Mouse (Mus musculus) erythroblast, embryonic 14.5 days (primary cell): ENCODE data around the gene Cntn5.

Experiments used
- GATA1 ChIP-seq: IDR thresholded peaks from 2 replicates; pipeline ENCODE4 v1.6.1; 2012; ENCODE audit warnings: low read length, inconsistent platforms, mixed read lengths
- TAL1 ChIP-seq: IDR thresholded peaks from 3 replicates; pipeline ENCODE4 v1.6.1; 2012; ENCODE audit warnings: low read length, inconsistent platforms, mixed read lengths

DNA sequence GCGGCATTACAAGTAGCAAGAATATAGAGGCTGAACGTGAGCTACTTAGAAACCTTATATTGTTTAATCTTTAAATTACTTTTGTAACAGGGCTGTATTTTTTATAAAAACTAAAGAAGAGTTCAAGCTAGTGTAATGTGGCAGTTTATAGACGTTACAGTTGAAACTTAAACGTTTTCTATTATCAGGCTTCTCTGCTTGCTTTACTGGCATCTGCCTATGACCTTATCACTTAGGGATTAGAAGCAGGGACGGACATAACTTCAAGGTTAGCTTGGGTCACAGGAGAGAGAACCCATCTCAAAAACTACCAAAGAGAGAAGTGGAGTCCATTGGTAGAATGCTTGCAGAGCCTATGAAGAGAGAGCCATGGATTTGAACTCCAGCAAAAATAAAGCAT, 372.3 kb downstream of the Cntn5 start:
- no peak for TF ChIP-seq TAL1
- TF ChIP-seq GATA1: no peak
